Mouse (Mus musculus) ES-Bruce4 (cell line): ENCODE results near the gene Arfip1. TPM values are rescaled to one million over a fixed set of nuclear protein-coding genes. Genes with fewer than 3 reads are reported as not detected.

ENCODE experiments used
- H3K27ac ChIP-seq: 2 replicates; pipeline ENCODE4 v1.5.1; 2012; ENCODE audit warnings: low read length, inconsistent platforms; ENCODE audit not compliant: insufficient read depth
- H3K27me3 ChIP-seq: 2 replicates; pipeline ENCODE4 v1.6.1; 2012; ENCODE audit warnings: mild to moderate bottlenecking, low read length, inconsistent platforms; ENCODE audit not compliant: control insufficient read depth, poor library complexity, insufficient read depth, severe bottlenecking
- H3K36me3 ChIP-seq: 2 replicates; pipeline ENCODE4 v1.6.1; 2012; ENCODE audit warnings: inconsistent platforms, mild to moderate bottlenecking, low read length, moderate library complexity; ENCODE audit not compliant: control insufficient read depth, poor library complexity, insufficient read depth, severe bottlenecking
- H3K4me1 ChIP-seq: one replicate; pipeline ENCODE4 v1.8.1; 2011; ENCODE audit warnings: low read length; ENCODE audit not compliant: control insufficient read depth, insufficient read depth
- H3K4me3 ChIP-seq: 2 replicates; pipeline ENCODE4 v1.5.1; 2011; ENCODE audit warnings: low read depth, mild to moderate bottlenecking, low read length
- H3K9ac ChIP-seq: 2 replicates; pipeline ENCODE4 v1.6.1; 2012; ENCODE audit warnings: low read depth, mild to moderate bottlenecking, inconsistent platforms; ENCODE audit not compliant: poor library complexity, severe bottlenecking
- H3K9me3 ChIP-seq: replicated peaks from 2 replicates; pipeline ENCODE4 v1.6.1; 2012; ENCODE audit warnings: mild to moderate bottlenecking, low read length, inconsistent platforms; ENCODE audit not compliant: control insufficient read depth, poor library complexity, insufficient read depth, severe bottlenecking
- CTCF ChIP-seq: IDR thresholded peaks from one replicate; pipeline ENCODE4 v1.8.1; 2011; ENCODE audit warnings: low read depth, low read length
- EP300 ChIP-seq: IDR thresholded peaks from 2 replicates; pipeline ENCODE4 v1.6.1; 2011; ENCODE audit warnings: low read depth, low read length; ENCODE audit not compliant: insufficient read depth
- POLR2A ChIP-seq: IDR thresholded peaks from one replicate; pipeline ENCODE4 v1.8.1; 2011; ENCODE audit warnings: low read length; ENCODE audit not compliant: insufficient read depth
- polyA plus RNA-seq: library from polyadenylated mRNA; stranded (reverse); fragments of >200 nt; gene quantifications from 2 replicates; pipeline ENCODE4 v1.2.4, GENCODE M21; 2011; ENCODE audit warnings: low read depth; ENCODE audit not compliant: missing spikeins, insufficient read depth, insufficient read length

Gene Arfip1
- polyA plus RNA-seq, 1 experiment: 32.9 TPM

DNA sequence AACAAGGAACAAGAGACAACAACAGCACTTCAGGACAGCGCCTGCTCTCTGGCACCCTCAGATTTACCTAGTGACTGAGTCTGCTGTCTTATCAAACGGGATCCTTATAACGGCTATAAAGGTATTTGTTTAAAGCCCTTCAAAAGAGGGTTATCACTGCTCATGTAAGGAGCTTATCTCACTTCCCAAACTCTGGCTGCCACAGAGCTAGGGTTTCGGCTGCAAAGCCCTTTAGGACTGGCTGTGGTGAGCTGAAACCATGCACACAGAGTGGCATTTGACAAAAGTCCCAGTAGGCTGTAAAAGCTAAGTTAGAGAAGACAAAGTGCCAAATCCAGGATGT is 114.3 kb downstream of the Arfip1 start:
- no peaks in the 10 kb centered on the region for H3K27me3 ChIP-seq
- H3K4me3 ChIP-seq: no peak overlapping the region
- no peaks in the 10 kb centered on the region for H3K9me3 ChIP-seq
- no peaks in the 10 kb centered on the region for H3K36me3 ChIP-seq
- TF ChIP-seq POLR2A (no peak), CTCF (no peak), EP300 (no peak)
- no peak overlapping the region for H3K9ac ChIP-seq
- H3K27ac ChIP-seq: no peak overlapping the region
- H3K4me1 ChIP-seq: no peaks in the 10 kb centered on the region

DNA sequence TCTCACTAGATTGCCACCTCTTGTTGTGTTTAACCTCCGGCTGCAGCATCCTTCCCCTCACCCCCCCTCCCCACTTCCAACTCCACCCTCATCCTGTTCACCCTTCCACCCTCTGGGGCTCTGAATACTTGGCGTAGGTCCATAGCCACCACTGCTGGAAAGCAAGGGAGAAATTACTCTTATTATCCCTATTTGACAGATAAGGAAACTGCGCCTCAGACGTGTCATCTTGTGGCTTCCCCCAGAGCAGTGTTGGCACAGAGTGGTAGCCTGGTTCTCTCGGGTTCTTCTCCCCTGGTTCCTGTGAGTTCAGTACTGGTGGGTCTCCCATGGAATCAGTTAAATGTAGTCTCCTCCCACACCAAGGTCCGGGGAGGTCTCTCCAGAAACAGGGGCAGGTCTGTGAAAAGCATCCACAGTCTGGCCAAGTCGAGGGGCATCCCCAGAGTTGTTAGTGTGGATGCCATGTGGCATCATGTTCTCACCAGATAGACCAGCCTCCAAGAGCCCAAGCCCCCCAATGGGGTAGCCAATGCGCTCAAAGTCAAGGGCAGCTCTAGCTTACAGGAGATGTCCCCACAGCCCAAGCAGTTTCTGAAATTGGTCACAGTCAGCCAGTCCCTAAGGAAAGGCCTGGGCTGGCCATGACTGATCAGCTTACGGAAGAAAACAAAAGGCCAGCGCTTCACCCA is 114.9 kb downstream of the Arfip1 start:
- no peak overlapping the region for H3K27ac ChIP-seq
- no peak overlapping the region for H3K4me3 ChIP-seq
- no peak overlapping the region for H3K9ac ChIP-seq
- H3K9me3 ChIP-seq: no peaks in the 10 kb centered on the region
- no peaks in the 10 kb centered on the region for H3K36me3 ChIP-seq
- H3K4me1 ChIP-seq: no peaks in the 10 kb centered on the region
- no peaks in the 10 kb centered on the region for H3K27me3 ChIP-seq
- TF ChIP-seq POLR2A (no peak), CTCF (no peak), EP300 (no peak)

DNA sequence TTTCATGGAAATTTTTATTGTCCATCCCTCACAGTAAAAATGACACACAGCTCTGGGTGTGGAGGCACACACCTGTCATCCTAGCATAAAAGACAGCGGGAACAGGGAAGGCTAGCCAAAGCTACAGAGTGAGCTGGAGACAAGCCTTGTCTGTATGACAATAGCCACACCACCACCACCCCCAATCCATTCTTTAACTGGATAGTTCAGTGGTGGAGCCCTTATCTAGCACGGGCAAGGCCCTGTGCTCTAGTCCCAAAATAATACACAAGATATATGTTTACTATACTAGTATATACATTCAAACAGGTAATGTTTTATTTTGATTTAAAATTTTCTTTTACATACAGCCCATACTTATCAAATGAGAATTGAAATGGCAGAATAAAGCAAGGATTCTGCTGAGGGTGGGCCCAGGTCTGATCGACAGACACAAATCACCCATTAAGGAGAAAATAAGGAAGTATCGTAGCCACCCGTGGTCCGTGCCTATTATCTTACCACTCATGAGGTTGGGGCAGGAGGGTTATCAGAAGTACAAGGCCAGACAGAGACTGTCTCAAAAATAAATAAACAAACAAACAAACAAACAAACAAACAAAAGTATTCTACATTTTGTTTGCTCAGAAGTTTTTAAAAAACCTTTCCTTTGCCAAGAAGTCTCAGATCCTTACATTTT is 116.5 kb downstream of the Arfip1 start:
- no peak overlapping the region for H3K4me3 ChIP-seq
- H3K27ac ChIP-seq: no peak overlapping the region
- no peak overlapping the region for H3K9ac ChIP-seq
- no peaks in the 10 kb centered on the region for H3K27me3 ChIP-seq
- H3K36me3 ChIP-seq: no peaks in the 10 kb centered on the region
- no peaks in the 10 kb centered on the region for H3K9me3 ChIP-seq
- TF ChIP-seq EP300 (no peak), POLR2A (no peak), CTCF (no peak)
- H3K4me1 ChIP-seq: no peaks in the 10 kb centered on the region

DNA sequence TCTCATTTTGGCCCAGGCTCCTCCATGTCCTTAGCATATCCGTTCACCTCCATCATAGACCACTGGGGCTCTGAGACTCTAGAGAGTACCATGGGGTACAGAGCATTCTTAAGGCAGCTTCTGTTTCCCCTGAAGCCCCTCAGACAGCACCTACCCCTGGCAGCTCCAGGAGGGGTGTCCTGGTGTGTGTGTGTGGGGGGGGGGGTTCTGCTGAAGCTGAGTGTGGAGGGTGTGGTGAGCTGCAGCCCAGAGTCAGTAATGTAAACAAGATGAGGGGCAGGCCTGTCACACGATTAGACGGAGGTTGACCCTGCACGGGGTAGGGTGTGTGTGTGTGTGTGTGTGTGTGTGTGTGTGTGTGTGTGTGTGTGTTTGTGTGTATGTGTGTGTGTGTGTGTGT is 120.7 kb downstream of the Arfip1 start:
- Histone ChIP-seq H3K9me3 (no peaks in the 10 kb centered on the region), H3K4me3 (no peak overlapping the region), H3K27me3 (no peaks in the 10 kb centered on the region), H3K9ac (no peak overlapping the region), H3K4me1 (no peaks in the 10 kb centered on the region), H3K27ac (no peak overlapping the region), H3K36me3 (no peaks in the 10 kb centered on the region)
- TF ChIP-seq POLR2A: no peak
- no peak for TF ChIP-seq EP300
- no peak for TF ChIP-seq CTCF

DNA sequence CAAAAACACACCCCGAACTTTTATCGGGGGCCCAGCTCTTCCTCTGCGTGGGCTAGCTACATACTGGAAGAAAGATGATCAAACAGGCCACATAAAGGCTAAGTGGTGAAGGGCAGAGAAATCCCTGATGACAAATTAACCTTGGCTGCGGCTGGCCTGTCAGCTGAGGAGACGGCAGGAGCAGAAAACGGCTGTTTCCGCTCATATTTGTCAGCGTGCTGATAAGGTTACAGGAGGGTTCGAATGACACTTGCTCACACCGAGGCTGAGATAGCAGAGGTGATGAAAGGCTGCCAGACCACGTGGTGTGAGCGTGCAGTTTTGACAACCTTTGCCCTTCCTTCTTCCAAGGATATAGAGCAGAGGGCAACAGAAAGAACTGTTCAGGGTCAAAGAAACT is 121.5 kb downstream of the Arfip1 start:
- Histone ChIP-seq H3K9me3 (no peaks in the 10 kb centered on the region), H3K36me3 (no peaks in the 10 kb centered on the region), H3K27ac (no peak overlapping the region), H3K27me3 (no peaks in the 10 kb centered on the region), H3K9ac (no peak overlapping the region), H3K4me3 (no peak overlapping the region), H3K4me1 (no peaks in the 10 kb centered on the region)
- no peak for TF ChIP-seq CTCF
- TF ChIP-seq EP300: no peak
- TF ChIP-seq POLR2A: no peak

DNA sequence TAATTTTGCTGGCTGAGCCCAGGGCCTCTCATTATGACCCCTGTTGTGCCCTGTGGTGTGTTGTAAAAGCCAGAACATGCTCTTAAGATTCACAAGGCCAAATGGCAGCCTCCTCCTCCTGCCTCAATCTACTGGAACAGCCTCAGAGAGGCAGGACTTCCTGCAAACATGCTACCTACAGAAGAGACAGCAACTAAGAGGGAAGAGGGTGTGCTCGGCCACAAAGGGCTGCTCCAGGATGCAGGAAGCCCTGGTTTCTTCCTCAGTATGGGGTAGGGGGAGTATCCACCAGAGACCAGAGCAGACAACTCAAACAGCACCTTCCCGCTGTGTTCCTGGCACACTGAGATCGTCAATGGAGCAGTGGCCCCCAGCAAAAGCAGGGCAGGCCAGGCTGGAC is 121.9 kb downstream of the Arfip1 start:
- no peak overlapping the region for H3K9ac ChIP-seq
- H3K36me3 ChIP-seq: no peaks in the 10 kb centered on the region
- no peaks in the 10 kb centered on the region for H3K4me1 ChIP-seq
- H3K9me3 ChIP-seq: no peaks in the 10 kb centered on the region
- H3K27ac ChIP-seq: no peak overlapping the region
- H3K27me3 ChIP-seq: no peaks in the 10 kb centered on the region
- TF ChIP-seq EP300 (no peak), CTCF (no peak), POLR2A (no peak)
- H3K4me3 ChIP-seq: no peak overlapping the region
